Mouse (Mus musculus) spleen, adult 10 weeks (tissue): ENCODE measurements around the gene Hist2h2ac. TPM values are rescaled to one million over a fixed set of nuclear protein-coding genes. Genes with fewer than 3 reads are reported as not detected.

Source experiments
- polyA plus RNA-seq: library from polyadenylated mRNA; stranded (reverse); fragments of 350-450 nt; fragmentation: Illumina TruSeq; extraction: RNeasy Lipid Tissue Mini Kit (QIAGEN cat#74804); gene quantifications from one replicate; pipeline ENCODE4 v1.2.3, GENCODE M21; 2015; ENCODE audit warnings: low replicate concordance; ENCODE audit not compliant: insufficient read depth

The Hist2h2ac gene
- polyA plus RNA-seq, 1 experiment from 2014 or later = not detected

Other genes starting within 250 kb of the Hist2h2ac start
- gene Plekho1, start 224.9 kb downstream of the Hist2h2ac start, polyA plus RNA-seq = 109 TPM
- gene Vps45, start 162.4 kb downstream of the Hist2h2ac start, polyA plus RNA-seq = 36.0 TPM
- 20.5 TPM for gene Otud7b, start 116.4 kb downstream of the Hist2h2ac start, polyA plus RNA-seq
- 3.9 TPM for gene Mtmr11, start 58.9 kb downstream of the Hist2h2ac start, polyA plus RNA-seq
- gene Sf3b4, start 48.5 kb downstream of the Hist2h2ac start, polyA plus RNA-seq = 29.1 TPM
- gene Sv2a, start 39.7 kb downstream of the Hist2h2ac start, polyA plus RNA-seq = 2.7 TPM
- 1.8 TPM for gene Bola1, start 1.2 kb downstream of the Hist2h2ac start, polyA plus RNA-seq
- not detected for gene Hist2h2ab, start 1.0 kb downstream of the Hist2h2ac start, polyA plus RNA-seq
- gene Hist2h2be, start 239 bp upstream of the Hist2h2ac start, polyA plus RNA-seq = 21.3 TPM
- gene Hist2h3c2, start 18.2 kb upstream of the Hist2h2ac start, polyA plus RNA-seq = 0.76 TPM
- not detected for gene Hist2h2aa2, start 19.4 kb upstream of the Hist2h2ac start, polyA plus RNA-seq
- not detected for gene Hist2h2aa1, start 24.6 kb upstream of the Hist2h2ac start, polyA plus RNA-seq
- 3.5 TPM for gene Hist2h3c1, start 25.8 kb upstream of the Hist2h2ac start, polyA plus RNA-seq
- gene Hist2h4, start 42.4 kb upstream of the Hist2h2ac start, polyA plus RNA-seq = 2.3 TPM
- not detected for gene Hist2h3b, start 47.8 kb upstream of the Hist2h2ac start, polyA plus RNA-seq
- not detected for gene Hist2h2bb, start 48.9 kb upstream of the Hist2h2ac start, polyA plus RNA-seq
- gene Fcgr1, start 73.1 kb upstream of the Hist2h2ac start, polyA plus RNA-seq = 7.4 TPM
- not detected for gene BC107364, start 231.4 kb upstream of the Hist2h2ac start, polyA plus RNA-seq